Mouse (Mus musculus): ENCODE data around the gene Thumpd2.

DNA sequence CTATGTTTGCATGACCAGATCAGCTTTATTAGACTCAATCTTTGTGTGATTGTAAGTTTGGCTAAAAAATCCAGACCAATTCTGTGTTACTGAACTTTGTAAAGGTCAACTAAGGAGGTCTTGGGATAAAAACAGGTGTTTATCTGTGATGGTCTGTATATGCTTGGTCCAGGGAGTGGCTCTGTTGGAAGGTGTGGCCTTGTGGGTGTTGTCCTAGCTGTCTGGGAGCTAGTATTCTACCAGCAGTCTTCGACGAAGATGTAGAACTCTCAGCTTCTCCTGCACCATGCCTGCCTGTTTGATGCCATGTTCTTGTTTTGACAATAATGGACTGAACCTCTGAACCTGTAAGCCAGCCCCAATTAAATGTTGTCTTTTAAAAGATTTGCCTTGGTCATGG, 11.6 kb downstream of the Thumpd2 start:
- no peak for TF ChIP-seq CTCF (IDR thresholded peaks at IDR 0.05; ENCODE audit: borderline replicate concordance, control insufficient read depth, extremely low read depth, insufficient read depth, low read length, poor library complexity)
- TF ChIP-seq POLR2A (IDR thresholded peaks at IDR 0.05; ENCODE audit: control insufficient read depth, extremely low read depth, insufficient read depth, low read length, poor library complexity) = no peak
